Mouse (Mus musculus) embryonic facial prominence, embryonic 15.5 days (tissue): ENCODE data around the gene Ank3. TPM values are rescaled to one million over a fixed set of nuclear protein-coding genes. Genes with fewer than 3 reads are reported as not detected.

ENCODE experiments used
- ATAC-seq: fragments of 200-750 bp; cut with Nextera tagmentation; 2 replicates; pipeline ENCODE4 v1.8.0; 2017; ENCODE audit warnings: low read depth, moderate TSS enrichment; ENCODE audit not compliant: insufficient number of reproducible peaks, low FRiP score, low TSS enrichment
- H3K27ac ChIP-seq: fragments of 300-500 bp; sonication (generic); replicated peaks from 2 replicates; pipeline ENCODE4 v1.5.1; 2015; ENCODE audit warnings: mild to moderate bottlenecking, inconsistent platforms
- H3K27me3 ChIP-seq: fragments of 300-500 bp; sonication (generic); 2 replicates; pipeline ENCODE4 v1.6.1; 2015; ENCODE audit warnings: inconsistent platforms
- H3K36me3 ChIP-seq: fragments of 300-500 bp; sonication (generic); 2 replicates; pipeline ENCODE4 v1.6.1; 2015; ENCODE audit warnings: mild to moderate bottlenecking, inconsistent platforms
- H3K4me1 ChIP-seq: fragments of 300-500 bp; sonication (generic); 2 replicates; pipeline ENCODE4 v1.6.1; 2015; ENCODE audit warnings: inconsistent platforms
- H3K4me2 ChIP-seq: fragments of 300-500 bp; sonication (generic); replicated peaks from 2 replicates; pipeline ENCODE4 v1.6.1; 2015; ENCODE audit warnings: mild to moderate bottlenecking, inconsistent platforms
- H3K4me3 ChIP-seq: fragments of 300-500 bp; sonication (generic); replicated peaks from 2 replicates; pipeline ENCODE4 v1.5.1; 2015; ENCODE audit warnings: mild to moderate bottlenecking, inconsistent platforms
- H3K9ac ChIP-seq: fragments of 300-500 bp; sonication (generic); 2 replicates; pipeline ENCODE4 v1.6.1; 2015; ENCODE audit warnings: inconsistent platforms
- H3K9me3 ChIP-seq: fragments of 300-500 bp; sonication (generic); replicated peaks from 2 replicates; pipeline ENCODE4 v1.6.1; 2016; ENCODE audit warnings: inconsistent platforms
- WGBS: fragments of 180-500 bp; shearing (Covaris S2); methylation state at CpG from one replicate; pipeline ENCODE4 v1.1.7; 2015; 5-methylcytosine and 5-hydroxymethylcytosine counted together
- polyA plus RNA-seq: library from polyadenylated mRNA; unstranded; fragments of >200 nt; fragmentation: Nextera tagmentation; extraction: Ambion mirVana; gene quantifications from 2 replicates; pipeline ENCODE4 v1.2.1, GENCODE M21; 2015

Ank3 gene
- polyA plus RNA-seq, 1 experiment from 2014 or later = 24.3 TPM

GRCm38 (mm10) chr10:69573746-69574145, 175.2 kb downstream of the Ank3 start:
- no peak for ATAC-seq
- Histone ChIP-seq H3K4me3 (no peak overlapping the region), H3K4me1 (peaks cover 32% of the 10 kb centered on the region), H3K27ac (no peak overlapping the region), H3K9ac (no peak overlapping the region), H3K27me3 (peaks cover 7% of the 10 kb centered on the region; the same call in 1 of the 2 replicates), H3K4me2 (peak overlapping the region; percentile 19; the same call in 1 of the 2 replicates), H3K9me3 (no peaks in the 10 kb centered on the region), H3K36me3 (no peaks in the 10 kb centered on the region)
- whole genome bisulfite sequencing = 14% methylated on average over 3 of the region's 3 CpGs

- H3K36me3 ChIP-seq = no peaks in the 10 kb centered on the region
- ATAC-seq = no peak
- peaks cover 7% of the 10 kb centered on the region; the same call in 1 of the 2 replicates for H3K27me3 ChIP-seq
- no peak overlapping the region for H3K4me3 ChIP-seq
- H3K27ac ChIP-seq = no peak overlapping the region
- H3K4me1 ChIP-seq = peaks cover 32% of the 10 kb centered on the region
- WGBS = 11% methylated on average over 11 of the region's 11 CpGs
- peak overlapping the region; percentile 19 for H3K4me2 ChIP-seq
- no peaks in the 10 kb centered on the region for H3K9me3 ChIP-seq
- no peak overlapping the region for H3K9ac ChIP-seq
Measured at GRCm38 (mm10) chr10:69574190-69574663, 175.7 kb downstream of the Ank3 start.

GRCm38 (mm10) chr10:69574894-69575293, 176.3 kb downstream of the Ank3 start:
- Histone ChIP-seq H3K4me2 (no peak overlapping the region), H3K36me3 (no peaks in the 10 kb centered on the region), H3K27ac (no peak overlapping the region), H3K9ac (no peak overlapping the region), H3K9me3 (no peaks in the 10 kb centered on the region), H3K4me3 (no peak overlapping the region), H3K27me3 (peaks cover 7% of the 10 kb centered on the region; the same call in 1 of the 2 replicates), H3K4me1 (peaks cover 37% of the 10 kb centered on the region)
- ATAC-seq = no peak
- 47% methylated on average over 9 of the region's 9 CpGs for WGBS

- Histone ChIP-seq H3K4me3 (no peak overlapping the region), H3K4me2 (no peak overlapping the region), H3K27ac (no peak overlapping the region), H3K36me3 (no peaks in the 10 kb centered on the region), H3K27me3 (peaks cover 7% of the 10 kb centered on the region; the same call in 1 of the 2 replicates), H3K9ac (no peak overlapping the region), H3K9me3 (no peaks in the 10 kb centered on the region), H3K4me1 (peaks cover 37% of the 10 kb centered on the region)
- ATAC-seq = no peak
- 60% methylated on average over 6 of the region's 6 CpGs for WGBS
Measured at GRCm38 (mm10) chr10:69575451-69575850, 176.9 kb downstream of the Ank3 start.

- H3K4me1 ChIP-seq = peaks cover 31% of the 10 kb centered on the region
- no peaks in the 10 kb centered on the region for H3K9me3 ChIP-seq
- H3K36me3 ChIP-seq = no peaks in the 10 kb centered on the region
- no peak overlapping the region for H3K4me2 ChIP-seq
- H3K27ac ChIP-seq = no peak overlapping the region
- no peak for ATAC-seq
- no peak overlapping the region for H3K9ac ChIP-seq
- peaks cover 7% of the 10 kb centered on the region; the same call in 1 of the 2 replicates for H3K27me3 ChIP-seq
- no peak overlapping the region for H3K4me3 ChIP-seq
- WGBS = 72% methylated on average over 7 of the region's 7 CpGs
Measured at GRCm38 (mm10) chr10:69576264-69576663, 177.7 kb downstream of the Ank3 start.

GRCm38 (mm10) chr10:69577061-69577728, 178.6 kb downstream of the Ank3 start:
- Histone ChIP-seq H3K4me2 (no peak overlapping the region), H3K27ac (no peak overlapping the region), H3K27me3 (peaks cover 7% of the 10 kb centered on the region; the same call in 1 of the 2 replicates), H3K4me3 (no peak overlapping the region), H3K36me3 (no peaks in the 10 kb centered on the region), H3K4me1 (peaks cover 23% of the 10 kb centered on the region), H3K9ac (no peak overlapping the region), H3K9me3 (no peaks in the 10 kb centered on the region)
- ATAC-seq = no peak
- WGBS = 77% methylated on average over 15 of the region's 15 CpGs

- H3K4me1 ChIP-seq = peaks cover 18% of the 10 kb centered on the region; the same call in 1 of the 2 replicates
- H3K27ac ChIP-seq = no peak overlapping the region
- ATAC-seq = no peak
- peaks cover 7% of the 10 kb centered on the region; the same call in 1 of the 2 replicates for H3K27me3 ChIP-seq
- H3K4me2 ChIP-seq = no peak overlapping the region
- H3K9me3 ChIP-seq = no peaks in the 10 kb centered on the region
- H3K36me3 ChIP-seq = no peaks in the 10 kb centered on the region
- H3K4me3 ChIP-seq = no peak overlapping the region
- no peak overlapping the region for H3K9ac ChIP-seq
- 69% methylated on average over 7 of the region's 7 CpGs for WGBS
Measured at GRCm38 (mm10) chr10:69577729-69578061, 179.1 kb downstream of the Ank3 start.

GRCm38 (mm10) chr10:69579585-69579984, 181.0 kb downstream of the Ank3 start:
- H3K27me3 ChIP-seq = no peaks in the 10 kb centered on the region
- no peak overlapping the region for H3K4me2 ChIP-seq
- H3K36me3 ChIP-seq = no peaks in the 10 kb centered on the region
- no peak overlapping the region for H3K27ac ChIP-seq
- H3K9me3 ChIP-seq = no peaks in the 10 kb centered on the region
- no peak overlapping the region for H3K9ac ChIP-seq
- WGBS = 50% methylated on average over 12 of the region's 12 CpGs
- no peak overlapping the region for H3K4me3 ChIP-seq
- H3K4me1 ChIP-seq = peaks cover 25% of the 10 kb centered on the region
- no peak for ATAC-seq

- Histone ChIP-seq H3K36me3 (no peaks in the 10 kb centered on the region), H3K9ac (no peak overlapping the region), H3K4me1 (peaks cover 23% of the 10 kb centered on the region), H3K4me2 (no peak overlapping the region), H3K4me3 (no peak overlapping the region), H3K27ac (no peak overlapping the region), H3K9me3 (no peaks in the 10 kb centered on the region), H3K27me3 (no peaks in the 10 kb centered on the region)
- WGBS = 94% methylated on average over 2 of the region's 2 CpGs
- no peak for ATAC-seq
Measured at GRCm38 (mm10) chr10:69581525-69581924, 183.0 kb downstream of the Ank3 start.

- Histone ChIP-seq H3K27me3 (no peaks in the 10 kb centered on the region), H3K4me1 (peaks cover 13% of the 10 kb centered on the region), H3K9me3 (no peaks in the 10 kb centered on the region), H3K4me2 (no peak overlapping the region), H3K4me3 (no peak overlapping the region), H3K36me3 (no peaks in the 10 kb centered on the region), H3K27ac (no peak overlapping the region; the same call in 1 of the 2 replicates), H3K9ac (no peak overlapping the region)
- 24% methylated on average over 11 of the region's 11 CpGs for WGBS
- ATAC-seq = peak; percentile 70
Measured at GRCm38 (mm10) chr10:69583874-69584481, 185.4 kb downstream of the Ank3 start.

GRCm38 (mm10) chr10:69584566-69584965, 186.0 kb downstream of the Ank3 start:
- ATAC-seq = no peak
- Histone ChIP-seq H3K9ac (no peak overlapping the region), H3K4me2 (no peak overlapping the region), H3K4me3 (no peak overlapping the region), H3K4me1 (peaks cover 10% of the 10 kb centered on the region), H3K27ac (no peak overlapping the region), H3K36me3 (no peaks in the 10 kb centered on the region), H3K9me3 (no peaks in the 10 kb centered on the region), H3K27me3 (no peaks in the 10 kb centered on the region)
- 70% methylated on average over 5 of the region's 5 CpGs for WGBS
